Mouse (Mus musculus) thymus, adult 2 months (tissue): ENCODE measurements around the gene Prkaa1.

Experiments
- CTCF ChIP-seq: fragments of 200-500 bp; IDR thresholded peaks from 2 replicates; pipeline ENCODE4 v1.5.1; 2012; ENCODE audit warnings: mild to moderate bottlenecking, control low read depth, low read length, moderate library complexity, borderline replicate concordance; ENCODE audit not compliant: control insufficient read depth, poor library complexity, insufficient read depth; ENCODE audit errors: extremely low read depth
- POLR2A ChIP-seq: fragments of 200-500 bp; IDR thresholded peaks from 2 replicates; pipeline ENCODE4 v1.6.1; 2012; ENCODE audit warnings: mild to moderate bottlenecking, low read length, control low read depth, moderate library complexity; ENCODE audit not compliant: control insufficient read depth, poor library complexity, insufficient read depth; ENCODE audit errors: extremely low read depth

GRCm38 (mm10) chr15:5194446-5194845 is 50.8 kb downstream of the Prkaa1 start:
- no peak for TF ChIP-seq CTCF
- TF ChIP-seq POLR2A: no peak
